8 mouse cellular contexts compared by ENCODE assay signal in genomic region chr4:82505121-82506031, GRCm38 (mm10).
A peak's percentile ranks its signal among the peaks of the same experiment; 100 is the strongest.
DNase-seq lines count a peak whose midpoint lies in the region; ATAC-seq and TF ChIP-seq lines count a peak whose summit lies in the region.

No protein-coding gene starts in this region.

- DNase-seq in ES-CJ7 (ENCODE audit: low read depth, low spot score): peak; percentile 92
- DNase-seq in heart, postnatal 25 days (ENCODE audit: low spot score): peak; percentile 65
- DNase-seq in layer of hippocampus, adult 2 months (ENCODE audit: low spot score in 2 of 2): peak; percentile 56 to 71
- peak; percentile 58 for DNase-seq in right cerebral cortex, adult 18-20 months

- TF ChIP-seq CTCF in layer of hippocampus, adult 2 months (conservative IDR thresholded peaks at IDR 0.05): no peak

- H3K4me1 ChIP-seq in forebrain, embryonic 16.5 days (replicated peaks; ENCODE audit: control insufficient read depth, insufficient read depth, low read length): peaks cover 11% of the 10 kb centered on the region
- H3K4me1 ChIP-seq in lung, embryonic 15.5 days: peaks cover 29% of the 10 kb centered on the region

- peak overlapping the region; percentile 97 for H3K4me2 ChIP-seq in forebrain, embryonic 16.5 days (ENCODE audit: low read length)
- H3K4me2 ChIP-seq in lung, embryonic 15.5 days: peak overlapping the region; percentile 93

- H3K27me3 ChIP-seq in forebrain, embryonic 16.5 days (replicated peaks; ENCODE audit: control insufficient read depth, insufficient read depth, low read length): no peaks in the 10 kb centered on the region
- H3K27me3 ChIP-seq in lung, embryonic 15.5 days: no peaks in the 10 kb centered on the region

- H3K9me3 ChIP-seq in forebrain, embryonic 16.5 days (ENCODE audit: control insufficient read depth, low read length): no peaks in the 10 kb centered on the region
- H3K9me3 ChIP-seq in lung, embryonic 15.5 days: no peaks in the 10 kb centered on the region

- peak overlapping the region; percentile 94 for H3K4me3 ChIP-seq in forebrain, embryonic 16.5 days (replicated peaks; ENCODE audit: low read length)
- H3K4me3 ChIP-seq in layer of hippocampus, adult 2 months: peak overlapping the region; percentile 95
- H3K4me3 ChIP-seq in lung, embryonic 15.5 days: peak overlapping the region; percentile 85

- intact Hi-C loops in heart, postnatal 25 days (cut with DNase I): loop anchor here (2.0 to 5.0 kb wide), 4 partner anchors 59 to 438 kb away; no protein-coding TSS in a partner anchor

- H3K27ac ChIP-seq in forebrain, embryonic 16.5 days (ENCODE audit: low read length): peak overlapping the region; percentile 100
- H3K27ac ChIP-seq in layer of hippocampus, adult 2 months: peak overlapping the region; percentile 98
- peak overlapping the region; percentile 100 for H3K27ac ChIP-seq in lung, embryonic 15.5 days

- peak overlapping the region; percentile 100 for H3K9ac ChIP-seq in forebrain, embryonic 16.5 days (replicated peaks; ENCODE audit: low read depth, low read length)
- peak overlapping the region; percentile 99 for H3K9ac ChIP-seq in lung, embryonic 15.5 days

- under 1% methylated on average over 67 of the region's 72 CpGs for WGBS in forebrain, embryonic 16.5 days
- under 1% methylated on average over 53 of the region's 72 CpGs for WGBS in lung, embryonic 15.5 days

- peak; percentile 26; the same call in 1 of the 2 replicates for ATAC-seq in cerebellum, adult (ENCODE audit: insufficient number of reproducible peaks, low FRiP score, low TSS enrichment)
- ATAC-seq in forebrain, embryonic 16.5 days: peak; percentile 41
- ATAC-seq in lung, embryonic 15.5 days (ENCODE audit: borderline replicate concordance, extremely low read depth, low FRiP score, low TSS enrichment): peak; percentile 83
- no peak for ATAC-seq in monocyte, adult 5-6 weeks (replicated peaks; ENCODE audit: insufficient number of reproducible peaks, low FRiP score, low TSS enrichment, poor library complexity, severe bottlenecking)

- H3K36me3 ChIP-seq in forebrain, embryonic 16.5 days (ENCODE audit: control insufficient read depth, insufficient read depth): no peaks in the 10 kb centered on the region
- no peaks in the 10 kb centered on the region for H3K36me3 ChIP-seq in lung, embryonic 15.5 days
